Mouse (Mus musculus) cerebellum, postnatal 36 days (tissue): ENCODE data around the gene Lrpap1.
A peak's percentile ranks its signal among the peaks of the same experiment; 100 is the strongest.

Experiments used
- DNase-seq, 2 experiments: peaks; one replicate each; pipeline ENCODE4 v3.0.0; 2021 to 2022; ENCODE audit warnings: mixed read lengths in 2 of 2

Lrpap1 gene

DNA sequence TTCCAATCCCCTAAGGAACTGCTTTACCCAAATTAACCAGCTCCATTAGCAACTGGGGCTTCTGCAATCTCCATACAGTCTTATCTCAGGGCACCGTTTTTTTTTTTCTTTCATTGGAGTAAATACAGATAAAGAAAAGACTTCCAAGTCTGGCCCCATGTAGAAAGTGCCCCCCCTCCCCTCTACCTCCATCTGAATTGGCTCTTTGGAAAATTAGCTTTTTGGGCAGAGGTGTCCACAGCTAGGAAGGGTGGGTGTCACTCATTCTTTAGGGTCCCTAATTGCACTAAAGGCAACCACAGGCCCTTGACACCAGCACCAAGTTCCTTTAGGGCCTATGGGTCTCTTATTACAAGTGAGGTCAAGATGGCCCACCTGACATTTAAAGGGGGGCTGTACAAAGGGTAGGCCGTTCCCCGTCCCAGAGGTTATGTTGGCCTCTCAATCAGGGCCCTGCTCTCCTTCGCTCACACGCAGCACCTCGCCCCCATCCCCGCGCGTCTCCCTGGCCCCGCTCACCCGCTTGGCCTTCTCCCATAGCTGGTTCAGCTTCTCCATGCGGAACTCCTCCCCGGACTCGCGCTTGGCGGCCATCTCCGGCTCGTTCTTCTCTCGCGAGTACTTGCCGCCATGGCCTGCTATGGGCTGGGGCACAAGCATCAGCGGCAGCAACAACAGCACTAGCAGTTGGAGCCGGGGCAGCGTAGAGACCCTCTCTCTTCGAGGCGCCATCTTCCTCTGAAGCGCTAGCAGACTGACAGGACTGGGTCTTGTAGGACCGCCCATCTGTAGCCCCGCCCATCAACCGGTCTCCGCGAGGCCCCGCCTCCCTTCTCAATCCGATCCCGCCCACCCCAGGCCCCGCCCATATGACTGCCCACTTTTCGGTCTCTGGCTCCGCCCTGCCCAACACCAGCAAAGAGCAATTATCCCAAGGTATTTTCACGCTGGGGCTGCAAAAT lies at the start of gene Lrpap1:
Gene Lrpap1 (minus strand): TSS at position 807 of the 962 bp plus-strand sequence.
- peak; percentile 89 to 92 for DNase-seq

- DNase-seq, result no peak
These were observed 44.4 kb upstream of the Lrpap1 start for GRCm38 (mm10) chr5:35149939-35150338.

DNA sequence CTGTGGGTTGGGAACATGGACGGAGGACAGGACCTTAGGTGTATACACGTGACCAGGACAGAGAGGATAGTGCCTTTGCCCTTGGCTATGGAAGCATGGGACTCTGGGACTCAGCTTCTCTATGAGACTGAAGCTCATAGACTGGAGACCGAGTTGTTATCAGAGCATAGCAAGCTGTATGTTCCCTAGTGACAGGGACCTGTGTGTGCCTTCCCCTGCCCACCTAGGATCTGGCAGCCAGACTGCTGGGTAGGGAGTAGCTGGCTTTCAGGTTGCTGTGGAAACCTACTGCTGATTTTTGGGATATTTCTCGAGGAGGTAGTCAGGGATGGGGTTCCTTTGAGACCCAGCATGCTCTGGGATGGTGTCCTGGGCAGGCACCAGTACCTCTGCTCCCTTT lies 44.0 kb upstream of the Lrpap1 start:
- DNase-seq, result no peak

- DNase-seq, result peak; percentile 62 to 65
These were observed 42.6 kb upstream of the Lrpap1 start for GRCm38 (mm10) chr5:35147963-35148767.

GRCm38 (mm10) chr5:35147155-35147962 lies 41.8 kb upstream of the Lrpap1 start:
- no peak for DNase-seq

GRCm38 (mm10) chr5:35146747-35147146 lies 41.2 kb upstream of the Lrpap1 start:
- no peak for DNase-seq

DNA sequence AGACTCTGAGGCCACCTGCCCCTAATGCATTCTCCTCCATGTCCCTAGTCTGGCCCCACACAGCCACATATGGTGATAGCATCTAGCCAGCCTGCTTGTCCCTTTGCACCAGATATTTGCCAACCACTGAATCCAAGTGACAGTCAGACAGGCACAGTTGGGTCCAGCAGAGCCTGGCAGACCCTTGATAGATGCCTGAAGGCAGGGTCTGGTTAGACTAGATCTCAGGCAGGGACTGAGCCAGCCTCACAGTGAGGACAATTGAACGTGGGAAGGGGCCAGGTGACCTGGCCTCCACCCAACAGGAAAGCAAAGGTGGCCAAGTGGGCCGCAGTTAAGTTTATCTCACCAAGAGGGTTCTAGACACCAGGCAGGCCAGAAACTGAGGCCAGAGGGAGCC lies 39.1 kb upstream of the Lrpap1 start:
- peak; percentile 72 to 74 for DNase-seq

- DNase-seq, result peak in 1 of 2 experiments; percentile 28
These were observed 38.1 kb upstream of the Lrpap1 start for GRCm38 (mm10) chr5:35143460-35144245.

- no peak for DNase-seq
These were observed 37.3 kb upstream of the Lrpap1 start for GRCm38 (mm10) chr5:35142910-35143309.

DNA sequence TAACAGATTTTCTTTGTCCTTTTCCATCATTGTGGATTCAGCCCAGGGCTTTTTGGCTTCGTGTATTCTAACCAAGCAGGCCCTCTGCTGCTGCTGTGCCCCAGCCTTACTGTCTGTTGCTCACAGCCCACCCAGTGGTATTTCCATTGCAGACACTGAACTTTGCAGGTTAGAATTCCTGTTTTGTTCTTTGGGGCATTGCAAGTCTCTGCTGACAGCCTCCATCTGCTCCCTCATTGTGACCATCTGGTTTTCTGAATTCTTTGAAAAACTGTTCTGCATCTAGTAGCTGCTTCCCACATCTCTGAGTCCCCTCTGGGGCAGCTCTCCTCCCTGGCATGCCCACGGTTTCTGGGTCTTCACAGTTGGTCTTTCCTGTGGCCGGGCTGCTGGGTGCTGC lies 35.8 kb upstream of the Lrpap1 start:
- peak; percentile 46 to 69 for DNase-seq

GRCm38 (mm10) chr5:35138183-35138611 lies 32.6 kb upstream of the Lrpap1 start:
- DNase-seq, result peak; percentile 91 to 94

DNA sequence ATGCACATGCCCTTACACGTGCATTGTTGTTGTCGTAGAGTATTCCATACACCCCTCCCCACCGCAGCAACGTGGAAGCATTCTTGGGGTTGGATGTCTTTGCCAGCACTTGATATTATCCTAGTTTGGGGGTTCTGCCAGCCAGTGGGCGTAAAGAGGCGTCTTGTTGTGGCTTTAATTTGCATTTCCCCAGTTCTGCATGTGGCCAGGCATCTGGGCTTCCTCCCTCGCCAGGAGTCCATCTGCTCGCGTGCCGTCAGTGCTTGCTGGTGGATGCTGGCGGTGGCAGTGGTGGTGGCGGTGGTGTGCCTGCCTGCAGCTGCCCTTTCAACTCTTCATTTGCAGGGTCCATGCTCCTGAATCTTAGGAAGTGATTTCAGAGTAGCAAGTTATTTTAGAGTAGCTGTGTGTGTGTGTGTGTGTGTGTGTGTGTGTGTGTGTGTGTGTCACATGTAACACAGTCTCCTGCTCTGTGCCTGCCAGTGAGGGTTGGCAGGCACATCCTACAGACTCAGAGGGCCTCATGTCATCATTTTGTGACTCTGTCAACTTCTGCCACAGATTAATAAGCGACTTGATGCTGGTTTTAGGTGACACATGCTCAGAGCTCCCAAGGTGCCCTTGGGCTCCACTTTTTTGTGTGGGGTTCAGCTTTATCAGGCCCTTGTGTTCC lies 32.1 kb upstream of the Lrpap1 start:
- DNase-seq, result no peak

- no peak for DNase-seq
These were observed 30.3 kb upstream of the Lrpap1 start for GRCm38 (mm10) chr5:35135903-35136302.

GRCm38 (mm10) chr5:35134286-35134685 lies 28.7 kb upstream of the Lrpap1 start:
- no peak for DNase-seq

GRCm38 (mm10) chr5:35133468-35133867 lies 27.9 kb upstream of the Lrpap1 start:
- DNase-seq, result no peak

DNA sequence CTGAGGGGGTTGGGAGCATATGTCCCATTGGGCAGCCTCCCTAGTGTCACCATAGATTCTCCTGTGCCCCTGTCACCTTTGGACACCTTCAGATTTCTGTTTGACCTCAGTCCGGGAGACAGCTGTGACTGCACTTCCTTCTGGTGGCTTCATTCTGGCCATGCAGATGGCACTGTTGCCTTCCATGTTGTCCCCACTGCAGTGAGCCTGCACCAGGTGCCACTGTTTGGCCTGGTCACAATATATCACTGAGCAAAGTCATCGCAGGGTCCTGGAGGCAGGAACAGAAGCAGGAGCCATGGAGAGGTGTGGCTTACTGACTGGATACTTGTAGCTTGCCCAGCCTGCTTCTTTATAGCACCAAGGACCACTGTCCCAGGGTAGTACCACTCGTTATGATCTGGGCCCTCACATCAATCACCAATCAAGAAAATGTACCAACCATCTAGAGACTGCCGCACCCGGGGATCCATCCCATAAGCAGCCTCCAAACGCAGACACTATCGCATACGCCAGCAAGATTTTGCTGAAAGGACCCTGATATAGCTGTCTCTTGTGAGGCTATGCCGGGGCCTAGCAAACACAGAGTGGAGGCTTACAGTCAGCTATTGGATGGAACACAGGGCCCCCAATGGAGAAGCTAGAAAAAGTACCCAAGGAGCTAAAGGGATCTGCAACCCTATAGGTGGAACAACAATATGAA lies 26.9 kb upstream of the Lrpap1 start:
- DNase-seq, result no peak

GRCm38 (mm10) chr5:35131773-35132172 lies 26.2 kb upstream of the Lrpap1 start:
- peak; percentile 94 to 97 for DNase-seq

- DNase-seq, result peak; percentile 41 to 52
These were observed 25.7 kb upstream of the Lrpap1 start for GRCm38 (mm10) chr5:35131237-35131636.

DNA sequence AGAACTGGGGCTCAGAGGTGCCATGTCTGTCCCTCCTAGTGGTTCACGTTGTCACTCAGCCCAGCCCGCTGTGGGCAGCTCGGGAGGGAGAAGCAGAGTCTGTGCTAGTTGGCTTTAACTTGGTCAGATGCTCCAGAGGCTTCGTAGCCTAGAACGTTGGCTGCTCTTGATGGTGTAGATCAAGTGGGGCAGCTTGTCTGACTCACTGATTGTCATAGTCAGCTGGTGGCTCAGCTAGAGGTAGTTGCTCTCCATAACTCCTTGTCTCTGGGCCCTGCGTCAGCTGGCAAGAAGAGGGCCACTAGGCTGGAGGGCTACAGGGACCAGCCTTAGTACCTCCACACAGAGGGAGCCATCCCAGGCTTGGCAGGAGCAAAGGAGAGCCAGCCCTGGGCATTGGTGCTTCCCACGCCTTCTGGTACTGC lies 24.2 kb upstream of the Lrpap1 start:
- peak in 1 of 2 experiments; percentile 20 for DNase-seq

GRCm38 (mm10) chr5:35129208-35129607 lies 23.6 kb upstream of the Lrpap1 start:
- DNase-seq, result no peak
